Mouse (Mus musculus) liver, adult 2 months (tissue): ENCODE measurements around the gene Zmynd12.

Experiments
- CTCF ChIP-seq: fragments of 200-500 bp; IDR thresholded peaks from 2 replicates; pipeline ENCODE4 v1.5.1; 2011; ENCODE audit warnings: low read depth, low read length, control low read depth
- POLR2A ChIP-seq: fragments of 200-500 bp; IDR thresholded peaks from 2 replicates; pipeline ENCODE4 v1.6.1; 2011; ENCODE audit warnings: low read length, control low read depth; ENCODE audit not compliant: insufficient read depth; ENCODE audit errors: extremely low read depth

- TF ChIP-seq CTCF (no peak), POLR2A (no peak)
Measured at GRCm38 (mm10) chr4:119483051-119483450, 60.4 kb downstream of the Zmynd12 start.
